Mouse (Mus musculus) hindbrain, embryonic 16.5 days (tissue): Measurements from ENCODE around the gene Pan2. TPM values are rescaled to one million over a fixed set of nuclear protein-coding genes. Genes with fewer than 3 reads are reported as not detected.

Source experiments
- ATAC-seq: fragments of 200-750 bp; cut with Nextera tagmentation; 2 replicates; pipeline ENCODE4 v1.8.0; 2017; ENCODE audit warnings: moderate TSS enrichment, moderate library complexity
- H3K27ac ChIP-seq: fragments of 300-500 bp; sonication (generic); 2 replicates; pipeline ENCODE4 v1.5.1; 2014; ENCODE audit warnings: low read depth, mild to moderate bottlenecking, control low read depth, low read length, moderate library complexity
- H3K27me3 ChIP-seq: fragments of 300-500 bp; sonication (generic); replicated peaks from 2 replicates; pipeline ENCODE4 v1.6.1; 2014; ENCODE audit warnings: low read length; ENCODE audit not compliant: control insufficient read depth, insufficient read depth
- H3K36me3 ChIP-seq: fragments of 300-500 bp; sonication (generic); 2 replicates; pipeline ENCODE4 v1.6.1; 2014; ENCODE audit warnings: mild to moderate bottlenecking, low read length, moderate library complexity, mixed read lengths; ENCODE audit not compliant: control insufficient read depth, insufficient read depth
- H3K4me1 ChIP-seq: fragments of 300-500 bp; sonication (generic); 2 replicates; pipeline ENCODE4 v1.6.1; 2014; ENCODE audit warnings: low read depth, low read length; ENCODE audit not compliant: control insufficient read depth, insufficient read depth
- H3K4me2 ChIP-seq: fragments of 300-500 bp; sonication (generic); 2 replicates; pipeline ENCODE4 v1.6.1; 2014; ENCODE audit warnings: mild to moderate bottlenecking, low read length, control low read depth, moderate library complexity
- H3K4me3 ChIP-seq: fragments of 300-500 bp; sonication (generic); 2 replicates; pipeline ENCODE4 v1.5.1; 2014; ENCODE audit warnings: mild to moderate bottlenecking, low read length, control low read depth, moderate library complexity
- H3K9ac ChIP-seq: fragments of 300-500 bp; sonication (generic); 2 replicates; pipeline ENCODE4 v1.6.1; 2014; ENCODE audit warnings: low read depth, mild to moderate bottlenecking, control low read depth, low read length, moderate library complexity
- H3K9me3 ChIP-seq: fragments of 300-500 bp; sonication (generic); 2 replicates; pipeline ENCODE4 v1.6.1; 2014; ENCODE audit warnings: mild to moderate bottlenecking, low read length, moderate library complexity; ENCODE audit not compliant: control insufficient read depth
- WGBS: fragments of 180-500 bp; shearing (Covaris S2); extraction: QIAGEN DNeasy Blood & Tissue Kit; methylation state at CpG from one replicate; pipeline ENCODE4 v1.1.7; 2014; 5-methylcytosine and 5-hydroxymethylcytosine counted together
- polyA plus RNA-seq: library from polyadenylated mRNA; unstranded; fragments of >200 nt; fragmentation: Nextera tagmentation; extraction: Ambion mirVana; gene quantifications from 2 replicates; pipeline ENCODE4 v1.2.1, GENCODE M21; 2015

The Pan2 gene
- polyA plus RNA-seq, 1 experiment from 2014 or later = 18.2 TPM

DNA sequence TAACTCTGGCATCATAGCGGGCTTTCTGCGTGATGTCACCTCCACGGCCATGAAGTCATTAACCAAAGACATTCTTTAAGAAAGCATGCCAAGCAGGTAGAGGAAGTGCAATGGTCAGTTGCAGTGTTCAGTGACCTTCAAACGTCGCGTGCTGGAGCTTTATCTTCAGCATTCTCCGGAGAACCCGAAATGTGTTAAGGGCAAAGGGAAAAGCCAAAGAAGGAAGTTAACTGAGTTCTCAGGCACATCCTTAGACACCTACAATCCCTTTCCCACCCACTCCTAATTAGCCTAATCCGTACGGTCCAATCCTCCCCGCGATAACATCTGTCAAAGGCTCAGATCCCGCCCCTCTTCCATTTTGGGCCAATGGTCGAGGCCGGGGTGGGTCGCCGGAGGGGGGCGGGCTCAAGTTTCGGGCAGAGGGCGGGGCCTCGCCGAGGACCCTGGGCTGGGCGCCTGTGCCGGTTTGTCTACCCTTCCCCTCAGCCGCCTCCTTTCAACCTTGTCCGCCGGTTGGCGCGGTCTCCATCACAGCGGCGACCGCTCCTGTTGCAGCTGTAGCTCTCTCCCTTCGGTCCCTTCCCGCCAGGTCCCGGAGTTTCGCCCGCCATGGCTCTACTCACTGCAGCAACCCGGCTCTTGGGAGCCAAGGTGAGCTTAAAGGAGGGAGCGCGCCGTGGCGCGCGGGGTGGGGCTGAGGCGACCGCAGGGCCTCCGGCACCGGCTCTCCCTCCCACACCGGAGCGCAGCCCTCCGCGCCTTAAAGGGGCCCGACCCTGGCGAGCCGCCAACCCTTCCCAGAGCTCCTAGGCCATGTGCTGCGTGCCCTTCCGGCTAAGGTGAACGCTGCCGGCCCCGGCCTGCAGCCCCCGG lies 34.4 kb downstream of the Pan2 start, which contains the start of gene Cs:
Gene Cs, plus strand, starts transcription at position 429 of the 876 bp plus-strand sequence.
- Histone ChIP-seq H3K9ac (peak within 1 kb of the TSS; percentile 90), H3K36me3 (no peaks in the 10 kb centered on the region)

GRCm38 (mm10) chr10:128338415-128338814 lies 35.3 kb downstream of the Pan2 start:
- Histone ChIP-seq H3K27ac (peak overlapping the region; percentile 94), H3K27me3 (no peaks in the 10 kb centered on the region), H3K9me3 (no peaks in the 10 kb centered on the region), H3K9ac (peak overlapping the region; percentile 90), H3K4me2 (peak overlapping the region; percentile 71), H3K4me3 (peak overlapping the region; percentile 84), H3K36me3 (no peaks in the 10 kb centered on the region), H3K4me1 (peaks cover 18% of the 10 kb centered on the region)
- no peak for ATAC-seq
- WGBS = 26% methylated on average over 5 of the region's 5 CpGs

More for the DNA sequence above, 34.4 kb downstream of the Pan2 start, which contains the start of gene Cs:
- peak; percentile 99 for ATAC-seq
- Histone ChIP-seq H3K4me3 (peak within 1 kb of the TSS; percentile 84), H3K27me3 (no peaks in the 10 kb centered on the region), H3K4me1 (peaks cover 18% of the 10 kb centered on the region), H3K9me3 (no peaks in the 10 kb centered on the region), H3K4me2 (peak within 1 kb of the TSS; percentile 91), H3K27ac (peak within 1 kb of the TSS; percentile 94)
- WGBS = under 1% methylated on average over 58 of the region's 61 CpGs

- ATAC-seq = no peak
- peaks cover 18% of the 10 kb centered on the region for H3K4me1 ChIP-seq
- H3K9ac ChIP-seq = no peak overlapping the region
These were observed 35.8 kb downstream of the Pan2 start for GRCm38 (mm10) chr10:128338948-128339347.

GRCm38 (mm10) chr10:128340257-128340656 lies 37.1 kb downstream of the Pan2 start:
- Histone ChIP-seq H3K27me3 (no peaks in the 10 kb centered on the region), H3K4me1 (peaks cover 20% of the 10 kb centered on the region), H3K9ac (no peak overlapping the region), H3K4me3 (no peak overlapping the region), H3K4me2 (no peak overlapping the region), H3K36me3 (no peaks in the 10 kb centered on the region), H3K27ac (no peak overlapping the region), H3K9me3 (no peaks in the 10 kb centered on the region)
- no peak for ATAC-seq
- 84% methylated on average over 2 of the region's 2 CpGs for WGBS

More at GRCm38 (mm10) chr10:128338948-128339347, 35.8 kb downstream of the Pan2 start:
- H3K4me2 ChIP-seq = peak overlapping the region; percentile 71
- no peaks in the 10 kb centered on the region for H3K36me3 ChIP-seq
- H3K9me3 ChIP-seq = no peaks in the 10 kb centered on the region
- no peak overlapping the region for H3K27ac ChIP-seq
- H3K27me3 ChIP-seq = no peaks in the 10 kb centered on the region
- WGBS = 60% methylated on average over 2 of the region's 2 CpGs
- peak overlapping the region; percentile 84 for H3K4me3 ChIP-seq

DNA sequence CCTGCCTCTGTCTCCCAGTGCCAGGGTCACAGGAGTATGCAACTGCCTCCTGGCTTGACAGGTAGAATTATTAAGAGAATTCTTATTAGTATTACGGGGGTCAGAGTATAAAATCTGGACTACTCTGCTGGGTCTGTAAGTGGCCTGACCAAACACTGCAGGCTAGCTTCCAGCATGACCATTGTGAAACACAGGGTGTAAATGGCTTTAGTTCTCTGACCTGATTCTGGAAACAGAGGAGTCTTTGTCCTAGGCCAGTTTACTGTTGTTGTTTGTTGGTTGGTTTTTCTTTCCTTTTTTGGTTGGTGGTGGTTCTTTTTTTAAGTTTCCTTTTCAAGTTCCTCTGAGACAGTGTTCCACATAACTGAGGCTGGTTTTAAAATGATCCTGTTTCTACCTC lies 40.3 kb downstream of the Pan2 start:
- no peaks in the 10 kb centered on the region for H3K9me3 ChIP-seq
- 90% methylated on average over 1 of the region's 1 CpGs for whole genome bisulfite sequencing
- no peak overlapping the region for H3K27ac ChIP-seq
- no peaks in the 10 kb centered on the region for H3K36me3 ChIP-seq
- H3K4me2 ChIP-seq = no peak overlapping the region
- no peak overlapping the region for H3K4me3 ChIP-seq
- H3K27me3 ChIP-seq = no peaks in the 10 kb centered on the region
- no peak overlapping the region for H3K9ac ChIP-seq
- no peak for ATAC-seq
- peaks cover 17% of the 10 kb centered on the region for H3K4me1 ChIP-seq

DNA sequence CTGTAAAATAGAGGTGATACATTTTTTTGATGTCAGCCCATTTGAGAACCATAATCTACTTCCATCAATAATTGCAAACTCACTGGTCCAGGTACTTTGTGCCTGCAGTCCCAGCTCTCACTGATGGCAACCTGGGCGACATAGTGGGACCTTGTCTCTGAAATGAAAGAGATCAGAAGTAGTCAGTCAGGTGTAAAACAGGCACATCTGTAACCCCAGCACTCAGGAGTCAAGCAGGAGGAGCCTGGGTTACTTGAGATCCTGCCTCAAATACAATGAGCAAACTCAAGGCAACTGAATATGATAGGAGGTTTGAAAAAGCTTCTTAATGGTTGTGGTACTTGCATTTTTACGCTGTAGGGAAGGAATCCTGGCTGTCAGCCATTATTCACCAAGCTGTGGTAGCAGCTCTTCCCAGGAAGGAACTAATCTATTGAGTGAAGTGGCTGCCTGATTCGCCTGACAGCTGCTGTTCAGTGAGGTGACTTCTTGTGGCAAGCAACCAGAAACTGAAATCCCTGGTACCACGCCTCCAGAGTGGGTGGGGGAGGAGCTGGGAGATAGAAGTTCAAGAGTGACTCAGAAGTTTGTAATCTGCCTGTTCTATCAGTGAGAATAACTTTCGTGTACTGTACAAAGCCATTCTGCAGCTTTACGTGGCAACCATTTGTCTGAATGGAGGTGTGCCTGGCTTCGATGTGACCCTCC lies 41.6 kb downstream of the Pan2 start:
- Histone ChIP-seq H3K4me3 (no peak overlapping the region), H3K9ac (no peak overlapping the region), H3K27ac (peak overlapping the region; percentile 53), H3K9me3 (no peaks in the 10 kb centered on the region), H3K36me3 (no peaks in the 10 kb centered on the region), H3K4me1 (peaks cover 6% of the 10 kb centered on the region), H3K4me2 (no peak overlapping the region), H3K27me3 (no peaks in the 10 kb centered on the region)
- WGBS = 47% methylated on average over 7 of the region's 7 CpGs
- ATAC-seq = peak; percentile 73

DNA sequence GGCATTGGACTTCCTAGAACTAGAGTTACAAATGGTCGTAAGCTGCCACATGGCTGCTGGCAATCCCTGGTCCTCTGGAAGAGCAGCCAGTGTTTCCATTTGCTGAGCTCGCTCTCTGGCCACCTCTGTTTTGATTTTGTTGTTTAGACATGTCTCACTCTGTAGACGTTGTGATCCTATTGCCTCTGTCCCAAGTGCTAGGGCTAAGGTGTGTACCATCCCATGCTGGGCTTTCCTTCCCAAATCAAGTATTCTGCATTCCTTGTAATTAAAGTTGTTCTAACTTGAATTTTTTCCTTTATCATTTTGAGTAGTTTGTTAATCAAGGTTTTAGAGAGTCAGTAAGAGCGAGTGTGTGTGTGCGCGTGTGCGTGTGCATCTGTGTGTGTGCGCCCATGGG lies 44.4 kb downstream of the Pan2 start:
- H3K36me3 ChIP-seq = peaks cover 14% of the 10 kb centered on the region
- ATAC-seq = no peak
- H3K4me2 ChIP-seq = no peak overlapping the region
- WGBS = 94% methylated on average over 8 of the region's 8 CpGs
- no peaks in the 10 kb centered on the region for H3K27me3 ChIP-seq
- H3K9me3 ChIP-seq = no peaks in the 10 kb centered on the region
- H3K9ac ChIP-seq = no peak overlapping the region
- H3K4me3 ChIP-seq = no peak overlapping the region
- peaks cover 4% of the 10 kb centered on the region for H3K4me1 ChIP-seq
- no peak overlapping the region for H3K27ac ChIP-seq

- no peak overlapping the region for H3K27ac ChIP-seq
- no peaks in the 10 kb centered on the region for H3K9me3 ChIP-seq
- H3K36me3 ChIP-seq = peaks cover 46% of the 10 kb centered on the region
- no peaks in the 10 kb centered on the region for H3K4me1 ChIP-seq
- ATAC-seq = no peak
- 51% methylated on average over 2 of the region's 2 CpGs for WGBS
- no peak overlapping the region for H3K4me2 ChIP-seq
- H3K4me3 ChIP-seq = no peak overlapping the region
- no peaks in the 10 kb centered on the region for H3K27me3 ChIP-seq
- no peak overlapping the region for H3K9ac ChIP-seq
These were observed 55.7 kb downstream of the Pan2 start for GRCm38 (mm10) chr10:128358796-128359195.

DNA sequence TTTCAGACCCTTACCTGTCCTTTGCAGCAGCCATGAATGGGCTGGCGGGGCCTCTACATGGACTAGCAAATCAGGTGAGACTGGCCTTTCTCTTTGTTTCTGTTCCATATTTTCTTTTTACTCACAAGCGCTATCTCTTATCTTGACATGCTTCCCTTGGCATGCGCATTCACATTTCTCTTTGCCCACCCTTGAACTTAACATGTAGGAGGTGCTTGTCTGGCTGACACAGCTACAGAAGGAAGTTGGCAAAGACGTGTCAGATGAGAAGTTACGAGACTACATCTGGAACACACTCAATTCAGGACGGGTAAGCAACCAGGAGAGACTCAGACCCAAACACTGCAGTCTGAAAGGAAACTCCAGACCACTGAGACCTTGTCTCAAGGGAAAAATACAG lies 56.1 kb downstream of the Pan2 start:
- Histone ChIP-seq H3K36me3 (peaks cover 42% of the 10 kb centered on the region), H3K27me3 (no peaks in the 10 kb centered on the region), H3K9me3 (no peaks in the 10 kb centered on the region), H3K9ac (no peak overlapping the region), H3K4me1 (no peaks in the 10 kb centered on the region), H3K27ac (no peak overlapping the region), H3K4me2 (no peak overlapping the region), H3K4me3 (no peak overlapping the region)
- 93% methylated on average over 6 of the region's 6 CpGs for WGBS
- ATAC-seq = no peak
